Mouse (Mus musculus) lung, adult 2 months (tissue): ENCODE results near the gene Snip1.

Experiments
- CTCF ChIP-seq: fragments of 200-500 bp; IDR thresholded peaks from 2 replicates; pipeline ENCODE4 v1.5.1; 2011; ENCODE audit warnings: mild to moderate bottlenecking, low read length, control low read depth; ENCODE audit not compliant: insufficient read depth
- POLR2A ChIP-seq: fragments of 200-500 bp; IDR thresholded peaks from 2 replicates; pipeline ENCODE4 v1.6.1; 2011; ENCODE audit warnings: low read depth, mild to moderate bottlenecking, control low read depth, low read length, borderline replicate concordance; ENCODE audit errors: extremely low read depth

GRCm38 (mm10) chr4:125096066-125096465 is 29.6 kb downstream of the Snip1 start:
- no peak for TF ChIP-seq POLR2A
- TF ChIP-seq CTCF: no peak
